Mouse (Mus musculus): ENCODE measurements around the gene Fpgs. TPM values are rescaled to one million over a fixed set of nuclear protein-coding genes. Genes with fewer than 3 reads are reported as not detected.
A peak's percentile ranks its signal among the peaks of the same experiment; 100 is the strongest.

The Fpgs gene
- total RNA-seq (2014; fragmentation: Nextera tagmentation): 24.2 and 34.0 TPM in 2 replicates
- total RNA-seq (2017): 19.0 and 20.7 TPM in 2 replicates

DNA sequence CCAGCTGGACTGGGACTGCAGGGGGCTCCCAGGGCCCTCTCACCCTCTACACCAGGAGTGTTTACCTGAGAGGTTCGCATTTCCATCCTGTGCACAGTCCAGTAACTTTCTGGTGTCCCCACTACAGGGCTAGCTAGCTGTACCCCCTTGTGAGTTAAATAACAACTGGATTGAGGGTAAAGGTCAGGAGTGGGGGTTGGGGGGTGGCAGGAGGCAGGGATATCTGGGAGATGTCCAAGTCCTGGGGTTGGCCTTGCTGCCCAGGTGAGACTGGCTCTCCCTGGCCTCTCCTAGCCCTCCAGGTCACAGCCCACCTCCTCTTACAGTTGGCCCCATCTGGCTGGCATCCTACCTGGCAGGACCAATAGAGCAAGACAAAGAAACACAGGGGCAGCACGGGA is at the start of gene Fpgs:
Fpgs (minus strand) TSS at position 125 of the 401 bp plus-strand sequence.
- no peak for ATAC-seq (replicated peaks; ENCODE audit: poor library complexity, severe bottlenecking)

DNA sequence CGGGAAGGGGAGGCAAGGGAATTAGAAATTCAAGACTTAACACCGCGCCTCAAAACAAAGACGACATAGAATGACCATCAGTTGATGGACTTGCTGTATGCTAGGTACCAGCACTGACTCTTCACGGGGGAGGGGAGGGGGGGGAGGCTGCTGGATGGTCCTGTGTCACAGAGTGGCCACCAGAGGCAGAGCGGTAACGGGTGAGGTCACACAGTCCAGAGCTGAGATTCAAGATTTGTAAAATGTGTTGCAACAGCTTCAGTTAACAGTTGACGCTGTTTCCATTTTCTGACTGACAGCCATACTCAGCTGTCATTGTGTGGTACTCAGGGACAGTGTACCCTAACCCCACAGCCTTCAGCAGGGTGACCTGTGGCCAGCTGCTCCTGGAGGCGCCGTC is 48.2 kb upstream of the Fpgs start:
- ATAC-seq (replicated peaks; ENCODE audit: poor library complexity, severe bottlenecking): 0 out of 2 replicates have a peak, but pooled peaks have one; percentile 5

DNA sequence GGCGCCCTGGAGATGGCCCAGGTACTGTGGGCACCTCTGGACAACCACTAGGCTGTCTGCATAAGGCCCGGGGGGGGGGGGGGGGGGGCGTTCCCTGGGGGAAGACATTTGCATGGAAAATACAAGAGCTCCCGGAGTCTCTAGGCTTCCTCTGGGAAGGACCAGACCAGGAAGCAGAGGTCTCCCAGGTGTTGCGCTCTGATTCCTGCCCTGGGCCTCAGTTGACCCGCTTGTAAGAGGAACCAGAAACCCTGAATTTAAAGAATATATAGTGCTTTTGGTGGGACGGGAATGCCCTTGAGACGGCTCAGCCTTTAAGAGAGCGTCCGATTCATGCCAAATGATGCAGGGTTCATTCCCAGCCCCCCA is 47.7 kb upstream of the Fpgs start:
- ATAC-seq (replicated peaks; ENCODE audit: poor library complexity, severe bottlenecking): no peak

DNA sequence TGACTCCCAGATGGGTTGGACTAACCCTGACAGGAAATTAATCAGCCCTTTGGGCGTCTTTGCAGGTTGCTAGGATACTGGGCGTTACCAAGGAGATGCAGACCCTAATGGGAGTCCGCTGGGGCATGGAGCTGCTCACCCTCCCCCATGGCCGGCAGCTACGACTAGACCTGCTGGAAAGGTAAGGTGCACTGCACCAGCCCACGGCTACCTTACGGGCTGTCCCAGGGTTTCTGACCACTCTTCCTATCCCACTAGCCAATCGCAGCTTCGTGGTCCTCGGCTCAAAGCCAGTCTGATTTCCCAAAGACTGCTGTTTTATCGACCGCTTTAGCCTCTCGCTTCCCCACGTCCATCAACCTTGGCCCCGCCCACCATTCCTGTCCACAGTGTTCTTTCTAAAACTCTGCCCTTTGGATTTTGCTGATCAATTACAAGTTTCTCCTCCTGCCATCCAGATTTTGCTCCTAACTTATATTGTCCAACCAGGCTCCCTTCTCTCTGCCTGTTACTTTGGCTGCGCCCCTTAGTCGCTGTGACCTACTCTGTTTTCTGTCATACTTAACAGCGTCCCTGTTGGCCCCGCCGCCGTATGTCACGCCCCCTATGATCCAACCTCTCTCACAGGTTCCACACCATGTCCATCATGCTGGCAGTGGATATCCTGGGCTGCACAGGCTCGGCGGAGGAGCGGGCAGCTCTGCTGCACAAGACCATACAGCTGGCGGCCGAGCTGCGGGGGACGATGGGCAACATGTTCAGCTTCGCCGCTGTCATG is 47.1 kb upstream of the Fpgs start:
- no peak for ATAC-seq (replicated peaks; ENCODE audit: poor library complexity, severe bottlenecking)

DNA sequence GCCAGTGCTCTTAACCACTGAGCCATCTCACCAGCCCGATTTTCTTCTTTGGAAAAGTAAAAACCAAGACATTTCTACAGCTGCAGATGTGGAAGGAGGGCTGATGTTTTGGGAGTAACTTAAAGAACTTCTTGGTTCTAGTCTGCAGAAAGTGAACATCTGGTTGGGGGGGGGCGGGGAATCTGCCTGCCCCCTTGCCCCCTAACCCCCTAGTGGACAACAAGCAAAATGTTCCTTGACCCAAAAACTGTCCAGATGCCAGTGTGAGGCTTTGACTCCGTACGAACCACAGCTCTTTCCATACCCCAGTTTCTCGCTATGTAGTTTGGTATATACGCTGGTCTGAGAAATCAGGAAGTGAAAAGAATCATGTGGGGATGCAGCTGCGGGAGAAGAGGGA is 46.3 kb upstream of the Fpgs start:
- ATAC-seq (replicated peaks; ENCODE audit: poor library complexity, severe bottlenecking): 0 out of 2 replicates have a peak, but pooled peaks have one; percentile 42

DNA sequence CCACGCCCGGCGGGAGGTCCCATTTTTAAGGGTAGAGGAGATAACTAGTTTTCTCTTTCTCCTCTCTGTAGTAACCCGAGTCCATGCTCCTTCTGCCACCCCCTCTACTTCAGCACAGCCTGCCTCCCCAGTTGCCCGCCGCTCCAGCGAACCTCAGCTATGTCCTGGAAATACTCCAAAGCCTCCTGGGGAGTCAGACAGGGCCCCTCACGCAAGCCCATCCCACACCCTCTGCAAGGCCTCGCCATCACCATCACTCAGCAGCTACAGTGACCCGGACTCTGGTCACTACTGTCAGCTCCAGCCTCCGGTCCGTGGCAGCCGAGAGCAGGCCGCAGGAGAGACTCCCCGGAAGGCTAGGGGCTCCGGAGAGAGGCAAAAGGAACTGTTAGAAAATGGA is 45.1 kb upstream of the Fpgs start:
- no peak for ATAC-seq (replicated peaks; ENCODE audit: poor library complexity, severe bottlenecking)

DNA sequence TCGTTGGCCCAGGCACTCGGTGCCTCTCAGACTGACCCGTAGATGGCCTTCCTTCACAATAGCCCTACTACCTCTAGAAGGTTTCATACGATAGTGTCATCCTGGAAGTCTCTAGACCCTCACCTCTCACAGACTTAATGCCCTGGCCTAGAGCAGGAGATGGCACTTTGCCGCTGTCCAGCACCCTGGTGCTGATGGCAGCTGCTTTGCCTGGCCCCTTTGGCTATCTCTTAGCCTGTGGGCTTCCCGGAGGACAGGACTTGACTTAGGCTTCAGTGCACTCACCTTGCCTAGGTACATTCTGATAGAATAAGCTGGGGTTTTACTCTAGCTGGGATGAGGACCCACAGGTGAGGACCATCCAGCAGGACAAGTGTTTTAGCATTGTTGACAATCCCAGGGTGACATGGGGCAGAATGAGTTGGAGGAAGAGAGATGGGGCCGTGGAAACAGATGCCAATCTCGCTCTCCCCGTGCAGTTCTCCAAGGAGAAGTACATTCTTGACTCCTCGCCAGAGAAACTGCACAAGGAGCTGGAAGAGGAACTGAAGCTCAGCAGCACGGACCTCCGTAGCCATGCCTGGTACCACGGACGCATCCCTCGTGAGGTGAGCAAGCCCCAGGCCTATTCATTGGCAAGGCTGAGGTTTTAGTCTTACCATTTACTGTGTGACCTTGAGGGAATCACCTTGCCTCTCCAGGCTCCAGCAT is 40.5 kb upstream of the Fpgs start:
- ATAC-seq (replicated peaks; ENCODE audit: poor library complexity, severe bottlenecking): peak; percentile 53; the same call in 1 of the 2 replicates

DNA sequence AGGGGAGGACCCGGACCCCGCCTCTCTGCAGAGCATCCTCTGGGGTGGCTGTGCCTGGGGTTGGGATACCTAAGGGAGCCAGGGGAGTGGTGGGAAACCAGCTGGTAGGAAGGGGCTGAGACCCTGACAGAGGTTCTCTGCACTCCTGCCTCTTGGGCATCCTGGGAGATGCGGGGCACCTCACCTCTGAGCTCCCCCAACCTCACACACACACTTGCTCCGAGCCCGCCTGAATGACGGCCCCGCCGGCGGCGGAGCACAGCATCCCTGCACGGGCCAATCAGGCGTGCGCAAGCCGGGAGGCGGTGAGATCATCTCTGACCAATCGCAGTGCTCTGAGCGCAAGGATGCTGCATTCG is 38.2 kb upstream of the Fpgs start:
- no peak for ATAC-seq (replicated peaks; ENCODE audit: poor library complexity, severe bottlenecking)

DNA sequence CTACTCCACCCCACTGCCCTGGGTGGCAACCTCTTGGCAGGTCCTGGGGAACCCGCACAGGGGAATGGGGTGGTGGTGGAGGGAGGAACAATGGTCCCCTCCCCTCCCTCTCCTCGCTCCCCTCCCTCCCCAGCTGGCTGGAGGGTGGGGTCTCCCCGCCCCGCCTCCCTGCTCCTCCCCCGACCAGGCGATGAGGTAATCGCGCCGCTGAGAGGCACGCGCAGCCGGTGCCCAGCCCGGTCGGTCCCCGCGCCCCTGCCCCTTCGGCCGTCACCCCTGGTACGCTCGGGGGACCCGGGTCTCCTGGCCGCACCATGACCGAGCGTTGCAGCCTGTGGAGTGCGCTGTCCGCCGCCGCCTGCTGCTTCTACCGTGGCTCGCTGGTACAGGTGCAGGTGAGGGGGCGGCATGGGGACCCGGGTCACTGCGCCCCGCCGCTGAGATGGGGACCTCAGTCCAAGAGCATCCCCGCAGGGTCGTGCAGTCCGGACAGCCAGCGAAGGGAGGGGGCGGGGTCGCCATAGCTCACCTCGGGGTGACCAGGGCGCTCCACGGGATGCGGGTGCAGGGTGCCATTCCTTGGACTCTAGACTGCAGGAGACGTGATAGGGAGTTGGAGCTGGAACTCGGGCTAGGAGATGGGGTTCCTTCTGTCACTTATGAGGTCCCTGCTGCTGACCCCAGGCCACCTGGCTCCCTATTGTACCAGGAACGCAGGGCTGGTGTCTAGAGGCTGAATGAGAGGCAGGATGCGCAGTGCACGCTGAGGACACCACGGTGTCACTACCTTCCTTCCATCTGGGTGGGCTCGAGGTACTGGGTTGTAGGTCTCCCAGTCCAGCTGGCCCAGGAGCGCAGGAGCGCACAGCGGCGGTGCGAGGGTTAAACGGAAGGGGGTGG is 37.6 kb upstream of the Fpgs start:
- no peak for ATAC-seq (replicated peaks; ENCODE audit: poor library complexity, severe bottlenecking)

DNA sequence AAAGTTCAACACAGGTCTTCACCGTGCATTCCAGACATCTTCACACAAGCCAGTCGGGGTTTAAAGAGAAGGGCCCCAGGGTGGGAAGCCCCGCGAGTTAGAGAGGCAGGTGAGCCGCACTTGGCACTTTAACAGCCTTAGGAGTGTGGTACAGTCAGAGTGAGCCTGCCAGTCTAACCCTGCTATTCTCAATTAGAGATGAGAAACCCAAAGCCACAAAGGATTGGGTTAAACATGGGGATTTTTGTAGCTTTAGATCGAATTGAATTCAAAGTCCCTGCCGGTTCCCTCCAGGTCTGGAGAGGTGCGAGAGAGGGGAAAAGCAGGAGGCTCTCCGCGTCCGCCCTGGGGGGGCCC is 36.9 kb upstream of the Fpgs start, which contains the start of gene 6330409D20Rik:
6330409D20Rik (minus strand) TSS at position 101 of the 357 bp plus-strand sequence.
- ATAC-seq (replicated peaks; ENCODE audit: poor library complexity, severe bottlenecking): no peak

DNA sequence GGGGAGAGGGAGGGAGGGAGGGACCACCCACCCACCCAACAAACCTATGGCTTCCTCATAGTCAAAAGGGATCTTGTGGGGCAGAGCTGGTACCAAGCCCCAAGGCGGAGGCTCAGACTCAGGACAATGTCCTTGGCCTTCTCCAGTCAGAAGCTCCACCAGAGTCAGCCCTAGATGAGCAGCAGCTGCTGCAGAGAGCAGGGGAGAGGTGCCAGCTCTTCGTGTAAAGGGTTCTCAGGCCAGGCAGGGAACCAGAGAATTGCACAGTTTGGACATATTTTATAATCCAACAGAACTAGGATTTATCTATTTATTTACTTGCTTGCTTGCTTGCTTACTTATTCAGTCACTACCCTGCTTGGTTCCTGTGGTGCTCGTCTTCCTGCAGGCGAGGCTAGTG is 35.4 kb upstream of the Fpgs start:
- no peak for ATAC-seq (replicated peaks; ENCODE audit: poor library complexity, severe bottlenecking)

DNA sequence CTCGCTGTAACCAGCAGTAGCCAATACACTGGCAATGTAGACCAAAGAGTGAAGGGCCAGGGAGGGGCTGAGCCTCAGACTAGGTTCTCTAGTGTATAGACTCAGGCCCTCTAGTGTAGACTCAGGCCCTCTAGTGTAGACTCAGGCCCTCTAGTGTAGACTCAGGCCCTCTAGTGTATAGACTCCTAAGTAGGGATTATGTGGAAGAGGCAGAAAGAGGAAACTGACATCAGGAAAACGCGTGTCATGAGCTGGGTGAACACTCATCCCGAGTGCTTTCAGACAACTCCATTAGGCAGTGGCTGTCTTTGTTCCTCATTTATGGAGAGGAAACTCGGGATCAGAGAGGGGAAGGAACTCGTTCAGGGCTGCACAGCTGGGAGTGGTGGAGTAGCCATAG is 33.1 kb upstream of the Fpgs start:
- ATAC-seq (replicated peaks; ENCODE audit: poor library complexity, severe bottlenecking): peak; percentile 58

DNA sequence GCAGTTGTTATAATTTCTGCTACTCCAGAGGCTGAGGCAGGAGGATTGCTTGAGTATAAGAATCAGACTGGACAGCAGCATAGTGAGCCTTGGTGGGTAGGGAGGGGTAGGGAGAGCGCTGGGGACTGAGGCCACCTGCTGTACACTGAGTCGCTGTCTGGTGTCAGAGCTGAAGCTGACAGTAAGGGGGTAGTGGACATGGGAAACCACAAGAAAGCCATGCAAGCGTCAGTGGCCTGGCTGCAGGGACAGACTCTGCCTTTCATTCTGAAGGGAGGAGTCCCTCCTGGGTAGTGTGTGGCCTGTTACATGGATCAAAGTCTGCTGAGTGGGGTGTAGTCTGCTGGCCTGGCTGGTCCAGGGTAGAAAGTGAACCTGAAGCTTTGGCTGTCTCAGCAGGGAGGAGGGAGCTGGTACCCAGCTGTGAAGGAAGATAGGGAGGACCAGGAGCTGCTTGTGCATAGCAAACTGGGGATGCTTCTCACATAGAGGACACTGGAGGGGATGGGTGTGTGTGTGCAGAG is 32.4 kb upstream of the Fpgs start:
- ATAC-seq (replicated peaks; ENCODE audit: poor library complexity, severe bottlenecking): no peak

DNA sequence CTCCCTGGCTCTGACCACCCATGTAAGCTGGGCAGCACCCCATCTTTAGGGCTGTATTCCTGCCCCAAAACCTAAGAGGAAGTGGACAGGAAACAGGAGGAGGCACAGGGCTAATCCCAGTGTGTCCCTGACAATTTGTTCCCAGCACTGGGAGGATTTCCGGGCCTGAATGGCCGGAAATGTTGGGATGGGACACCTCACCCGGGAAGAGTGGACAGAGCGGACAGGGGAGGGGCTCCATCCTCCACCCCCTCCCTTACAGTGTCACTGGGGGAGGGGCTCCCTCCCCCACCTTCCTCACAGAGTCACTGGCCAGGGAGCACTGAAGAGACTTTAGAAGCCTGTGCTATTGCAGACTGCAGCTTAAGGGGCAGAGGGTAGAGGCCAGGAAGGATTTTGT is 31.0 kb upstream of the Fpgs start:
- no peak for ATAC-seq (replicated peaks; ENCODE audit: poor library complexity, severe bottlenecking)

DNA sequence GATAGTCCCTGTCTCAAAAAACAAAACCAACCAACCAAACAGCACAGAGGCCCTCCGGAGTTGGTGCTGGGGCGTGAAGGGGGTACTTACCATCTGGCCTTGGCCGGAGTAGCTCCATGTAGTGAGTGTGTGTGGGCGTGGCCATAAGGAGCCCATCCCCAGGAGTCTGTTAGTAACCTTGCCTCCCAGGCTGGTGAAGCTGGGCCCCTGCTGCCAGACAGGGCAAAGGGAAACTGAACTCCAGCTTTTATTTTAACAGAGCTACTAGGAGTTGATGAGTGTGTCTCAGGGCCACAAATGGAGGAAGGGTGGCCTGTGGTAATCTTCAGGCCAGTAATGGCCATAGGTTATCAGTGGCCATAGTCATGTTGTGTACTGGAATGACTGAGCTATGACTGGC is 30.5 kb upstream of the Fpgs start:
- no peak for ATAC-seq (replicated peaks; ENCODE audit: poor library complexity, severe bottlenecking)

DNA sequence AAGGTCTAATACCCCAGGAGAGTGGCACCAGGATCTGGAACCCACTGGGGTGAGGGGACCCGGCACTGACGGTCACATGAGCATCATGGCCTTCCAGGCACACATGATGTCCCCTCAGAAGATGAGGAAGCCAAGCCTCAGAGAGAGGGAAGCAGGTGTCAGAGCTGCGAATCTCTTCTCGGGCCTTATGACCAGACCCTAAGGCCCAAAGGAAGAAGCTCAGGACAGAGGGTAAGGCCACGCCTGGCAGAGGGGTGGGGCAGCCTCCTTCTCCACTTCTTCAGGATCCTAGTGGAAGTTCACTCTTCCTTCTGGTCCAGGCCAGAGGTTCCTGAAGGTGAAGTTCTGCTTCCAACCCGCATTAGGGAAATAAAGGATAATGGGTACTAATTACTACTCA is 28.8 kb upstream of the Fpgs start:
- no peak for ATAC-seq (replicated peaks; ENCODE audit: poor library complexity, severe bottlenecking)

DNA sequence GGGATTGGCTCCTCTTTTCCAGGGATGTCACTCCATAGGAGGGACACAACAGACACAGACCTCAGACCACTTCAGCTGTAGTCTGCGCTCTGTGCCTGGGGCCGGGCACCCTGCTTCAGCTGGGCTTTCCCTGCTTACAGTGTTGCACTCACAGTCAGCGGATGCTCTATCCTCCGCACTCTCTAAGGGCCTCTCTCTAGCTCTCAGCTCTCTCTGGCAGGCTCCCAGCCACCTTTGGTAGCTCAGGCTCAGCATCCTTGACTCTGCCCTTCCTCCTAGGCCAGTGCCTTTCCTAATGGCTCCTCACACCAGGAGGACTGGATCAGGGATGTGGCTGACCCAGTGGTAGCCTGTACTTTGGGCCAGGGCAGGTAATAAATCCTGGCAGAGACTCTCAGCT is 28.0 kb upstream of the Fpgs start:
- no peak for ATAC-seq (replicated peaks; ENCODE audit: poor library complexity, severe bottlenecking)

DNA sequence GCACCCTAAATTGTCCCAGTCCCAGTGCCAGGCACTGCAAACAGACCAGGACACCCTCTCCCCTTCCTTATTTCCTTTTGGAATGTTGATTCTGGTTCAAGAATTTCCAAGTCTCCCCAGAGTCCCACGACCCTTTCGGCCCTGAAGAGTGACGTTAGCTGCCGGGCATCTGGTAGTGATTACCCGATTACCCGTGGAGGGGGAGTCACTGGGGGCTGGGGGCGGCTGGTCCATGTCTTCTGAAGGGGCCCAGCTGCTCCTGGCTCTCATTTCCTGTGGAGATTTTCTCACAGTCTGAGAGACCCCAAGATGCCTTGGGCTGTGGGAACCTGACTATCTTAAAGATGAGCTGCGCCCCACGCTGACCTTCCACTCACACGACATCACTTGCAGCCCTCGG is 26.9 kb upstream of the Fpgs start:
- ATAC-seq (replicated peaks; ENCODE audit: poor library complexity, severe bottlenecking): no peak

DNA sequence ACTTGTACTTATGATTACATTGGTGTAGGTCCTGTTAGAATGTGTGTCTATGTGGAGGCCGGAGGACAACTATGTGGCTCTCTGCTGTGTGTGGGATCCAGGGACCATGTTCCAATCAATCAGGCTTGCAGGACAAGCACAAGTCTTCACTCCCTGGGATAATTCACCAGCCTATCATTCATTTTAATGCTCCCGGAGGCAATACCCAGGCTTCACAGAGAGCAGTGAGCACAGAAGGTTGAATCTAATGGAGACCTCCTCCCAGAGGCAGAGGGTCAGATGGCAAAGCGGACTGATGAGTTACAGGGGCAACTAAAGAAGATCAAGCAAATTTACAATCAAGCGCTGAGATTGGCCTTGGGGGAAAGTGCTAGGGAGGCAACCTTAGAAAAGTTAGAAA is 25.6 kb upstream of the Fpgs start:
- no peak for ATAC-seq (replicated peaks; ENCODE audit: poor library complexity, severe bottlenecking)

DNA sequence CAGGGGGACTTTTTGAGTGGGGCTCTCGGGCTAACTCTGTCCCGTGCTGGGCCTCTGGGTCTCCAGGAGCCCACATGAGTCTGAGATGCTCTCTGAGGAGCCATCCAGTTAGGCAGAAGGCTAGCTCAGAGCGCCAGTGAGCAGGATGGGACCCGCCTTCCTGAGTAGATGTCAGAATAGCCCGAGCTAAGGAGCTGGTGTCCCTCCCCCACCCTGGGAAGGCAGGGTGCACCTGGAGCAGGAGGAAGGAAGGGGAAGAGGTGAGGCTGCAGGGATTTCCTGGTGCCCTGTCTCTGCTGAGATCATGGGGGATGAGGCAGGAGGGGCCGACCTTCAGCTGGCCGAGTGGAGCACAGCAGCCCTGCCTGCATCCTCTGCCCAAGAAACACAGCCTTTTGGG is 24.5 kb upstream of the Fpgs start:
- ATAC-seq (replicated peaks; ENCODE audit: poor library complexity, severe bottlenecking): no peak

DNA sequence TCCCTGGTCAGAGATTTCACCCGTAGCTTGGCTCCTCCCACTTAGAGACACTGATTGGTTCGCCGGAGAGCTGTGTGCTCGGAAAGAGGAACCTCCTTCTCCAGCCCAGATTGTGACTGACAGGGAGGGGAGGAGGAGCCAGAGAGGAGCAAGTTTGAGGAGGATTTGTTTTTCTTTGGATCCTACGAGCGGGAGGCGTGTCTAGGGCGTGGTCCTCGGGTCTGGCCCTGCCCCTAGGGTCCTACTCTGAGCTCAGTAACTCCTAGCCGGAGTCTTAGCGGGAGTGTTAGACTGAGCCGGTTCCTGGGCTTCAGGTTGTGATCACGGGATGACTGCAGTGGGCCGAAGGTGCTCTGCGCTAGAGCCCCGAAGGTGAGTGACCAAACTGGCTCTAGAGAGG is 23.5 kb upstream of the Fpgs start:
- peak; percentile 99 for ATAC-seq (replicated peaks; ENCODE audit: poor library complexity, severe bottlenecking)

Measured in granulocyte monocyte progenitor cell, adult 5-6 weeks (primary cell).